Mouse (Mus musculus) bone marrow, adult 2 months (tissue): ENCODE data around the gene Pcsk6. TPM values are rescaled to one million over a fixed set of nuclear protein-coding genes. Genes with fewer than 3 reads are reported as not detected.

Source experiments
- H3K27ac ChIP-seq: fragments of 200-500 bp; 2 replicates; pipeline ENCODE4 v1.5.1; 2012; ENCODE audit warnings: low read depth, mild to moderate bottlenecking, control low read depth, inconsistent platforms, low read length; ENCODE audit not compliant: control insufficient read depth, poor library complexity, insufficient read depth
- H3K4me1 ChIP-seq: fragments of 200-500 bp; 2 replicates; pipeline ENCODE4 v1.6.1; 2011; ENCODE audit warnings: low read length; ENCODE audit not compliant: control insufficient read depth, insufficient read depth
- H3K4me3 ChIP-seq: fragments of 200-500 bp; replicated peaks from 2 replicates; pipeline ENCODE3; 2011; ENCODE audit warnings: mild to moderate bottlenecking, low read depth, low read length, control low read depth; ENCODE audit not compliant: control insufficient read depth
- CTCF ChIP-seq: fragments of 200-500 bp; IDR thresholded peaks from 2 replicates; pipeline ENCODE4 v1.5.1; 2011; ENCODE audit warnings: low read length, control low read depth; ENCODE audit not compliant: control insufficient read depth, insufficient read depth
- POLR2A ChIP-seq: fragments of 200-500 bp; IDR thresholded peaks from 2 replicates; pipeline ENCODE4 v1.6.1; 2011; ENCODE audit warnings: low read depth, mild to moderate bottlenecking, control low read depth, low read length, borderline replicate concordance; ENCODE audit not compliant: control insufficient read depth
- WGBS: fragments of 180-500 bp; shearing (Covaris S2); methylation state at CpG from one replicate; pipeline ENCODE4 v1.1.7; 2018; 5-methylcytosine and 5-hydroxymethylcytosine counted together
- polyA plus RNA-seq: library from polyadenylated mRNA; stranded (reverse); fragments of >200 nt; gene quantifications from 2 replicates; pipeline ENCODE4 v1.2.4, GENCODE M21; 2011; ENCODE audit warnings: low replicate concordance; ENCODE audit not compliant: missing spikeins, insufficient read depth, insufficient read length

Pcsk6 gene
- polyA plus RNA-seq, 1 experiment = 5.3 TPM

DNA sequence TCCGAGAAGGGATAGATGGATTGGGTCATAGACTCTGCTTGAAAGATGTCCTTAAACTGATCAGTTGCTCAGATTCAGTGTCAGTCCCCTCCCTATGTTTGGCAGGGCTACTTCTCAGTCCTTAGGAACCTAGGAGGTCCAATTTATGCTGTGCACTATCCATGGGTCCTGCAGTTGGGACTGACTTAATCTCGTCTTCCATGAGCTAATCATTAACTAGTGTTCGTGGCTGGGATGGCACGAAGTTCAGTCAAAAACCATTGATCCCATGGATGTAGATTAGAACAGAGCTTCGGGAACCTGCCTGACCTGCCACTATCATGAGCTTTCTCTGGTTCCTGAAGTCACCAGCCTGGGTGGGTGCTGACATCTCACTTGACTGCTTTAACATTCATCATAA is 96.6 kb downstream of the Pcsk6 start:
- H3K4me1 ChIP-seq = no peaks in the 10 kb centered on the region
- 86% methylated on average over 5 of the region's 5 CpGs for WGBS
- H3K27ac ChIP-seq = no peak overlapping the region
- TF ChIP-seq POLR2A = no peak
- no peak for TF ChIP-seq CTCF
- H3K4me3 ChIP-seq = no peak overlapping the region

DNA sequence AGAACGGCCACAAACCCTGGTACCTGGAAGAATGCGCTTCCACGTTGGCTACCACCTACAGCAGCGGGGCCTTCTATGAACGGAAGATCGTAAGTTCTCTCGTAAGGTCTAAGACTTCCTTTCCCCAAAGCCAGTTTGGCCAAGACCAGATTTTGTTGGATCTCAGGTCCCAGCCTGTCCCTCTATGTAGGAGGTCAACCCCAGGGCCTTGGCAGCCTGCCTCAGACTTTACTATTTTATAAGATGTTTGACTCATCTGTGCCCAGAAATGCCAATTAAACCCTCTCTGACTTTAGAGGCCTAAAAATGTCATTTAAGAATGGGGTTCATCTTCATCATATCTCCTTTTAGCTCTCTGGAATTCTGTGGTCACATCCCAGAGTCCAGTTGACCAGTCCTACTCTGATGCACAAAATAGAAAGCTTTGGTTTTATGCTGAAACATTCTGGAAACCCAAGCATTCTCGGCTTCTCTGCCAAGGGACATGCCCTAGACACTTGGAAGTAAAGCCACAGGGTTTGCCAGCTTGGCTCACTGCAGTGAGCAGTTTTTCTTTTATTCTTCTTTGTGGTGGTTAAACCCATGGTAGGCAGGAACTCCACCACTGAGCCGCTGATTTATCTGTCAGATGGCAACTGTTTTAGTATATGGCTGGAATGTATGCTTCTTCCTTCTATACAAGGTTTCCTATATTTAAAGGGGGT is 97.8 kb downstream of the Pcsk6 start:
- Histone ChIP-seq H3K4me1 (no peaks in the 10 kb centered on the region), H3K27ac (no peak overlapping the region), H3K4me3 (no peak overlapping the region)
- WGBS = 81% methylated on average over 9 of the region's 9 CpGs
- TF ChIP-seq POLR2A (no peak), CTCF (no peak)

DNA sequence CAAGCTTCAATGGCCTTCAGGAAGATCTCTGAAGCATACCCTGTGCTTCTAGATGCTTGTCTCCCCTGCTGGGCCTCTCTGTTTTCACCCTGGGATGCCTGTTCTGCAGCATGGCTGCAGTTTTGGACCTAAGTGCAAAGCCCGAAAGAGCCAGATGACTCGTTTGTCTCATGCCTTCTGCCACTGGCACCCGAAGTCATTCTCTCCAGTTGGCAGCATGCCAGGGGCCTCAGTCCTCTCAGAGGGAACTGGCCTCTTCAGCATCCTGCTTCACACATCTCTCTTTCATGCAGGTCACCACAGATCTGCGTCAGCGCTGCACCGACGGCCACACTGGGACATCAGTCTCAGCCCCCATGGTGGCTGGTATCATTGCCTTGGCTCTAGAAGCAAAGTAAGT is 101.1 kb downstream of the Pcsk6 start:
- Histone ChIP-seq H3K4me1 (no peaks in the 10 kb centered on the region), H3K27ac (no peak overlapping the region), H3K4me3 (no peak overlapping the region)
- TF ChIP-seq POLR2A (no peak), CTCF (no peak)
- WGBS = 77% methylated on average over 7 of the region's 7 CpGs

DNA sequence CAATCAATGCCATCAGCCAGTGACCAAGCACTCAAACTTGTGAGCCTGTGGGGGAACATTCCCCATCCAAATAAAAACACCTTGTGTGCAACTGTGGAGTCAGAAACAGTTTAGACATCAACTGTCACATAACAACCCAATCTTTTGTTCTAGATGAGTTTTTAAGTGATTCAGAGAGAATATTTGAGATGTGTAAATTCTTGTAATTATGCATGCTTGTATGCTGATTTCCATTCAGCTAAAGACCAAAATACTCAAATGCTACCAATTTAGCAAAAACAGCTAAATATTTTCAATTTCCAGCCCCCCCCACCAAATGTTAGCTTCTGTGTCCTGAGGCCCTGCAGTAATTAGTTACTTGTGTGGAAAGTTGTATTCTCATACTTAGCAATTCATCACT is 102.9 kb downstream of the Pcsk6 start:
- TF ChIP-seq CTCF (no peak), POLR2A (no peak)
- no peaks in the 10 kb centered on the region for H3K4me1 ChIP-seq
- no peak overlapping the region for H3K27ac ChIP-seq
- H3K4me3 ChIP-seq = no peak overlapping the region

DNA sequence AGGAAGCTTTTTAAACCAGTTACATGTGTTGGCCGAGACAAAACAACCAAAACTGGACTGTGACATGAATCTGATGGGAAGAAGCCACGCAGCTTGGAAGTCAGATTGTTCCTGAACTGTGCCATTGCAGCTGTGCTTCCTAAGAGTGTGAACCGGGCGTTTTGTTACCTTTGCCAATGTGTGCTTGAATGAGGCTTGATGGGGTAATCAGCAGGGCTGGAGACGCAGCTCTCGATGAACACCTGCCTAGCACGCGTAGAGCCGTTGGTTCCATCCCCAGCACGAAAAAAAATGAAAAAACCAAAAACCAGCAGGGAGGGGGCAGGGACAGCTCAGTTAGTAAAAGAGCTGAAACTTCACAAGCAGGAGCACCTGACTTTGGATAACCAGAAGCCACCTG is 109.8 kb downstream of the Pcsk6 start:
- H3K4me1 ChIP-seq = no peaks in the 10 kb centered on the region
- no peak overlapping the region for H3K4me3 ChIP-seq
- TF ChIP-seq CTCF (no peak), POLR2A (no peak)
- 83% methylated on average over 10 of the region's 10 CpGs for WGBS
- no peak overlapping the region for H3K27ac ChIP-seq

DNA sequence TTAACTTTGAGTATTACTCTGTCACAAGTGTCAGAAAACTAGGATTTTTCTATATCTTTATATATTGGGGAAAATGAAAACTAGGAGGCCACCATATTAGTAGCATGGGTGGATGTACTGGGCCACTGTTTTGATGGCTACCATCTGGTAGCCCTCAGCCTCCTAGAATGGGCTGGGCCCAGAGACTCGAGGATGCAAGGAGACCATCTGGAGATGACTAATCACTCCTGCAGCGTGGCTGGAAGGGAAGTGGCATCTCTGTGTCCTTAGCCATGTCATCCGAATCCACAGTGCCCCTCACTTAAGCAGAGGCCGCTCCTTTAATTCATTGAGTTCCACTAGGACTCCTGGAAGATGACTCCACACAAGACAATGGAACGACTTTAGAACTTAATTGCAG is 115.8 kb downstream of the Pcsk6 start:
- 52% methylated on average over 5 of the region's 5 CpGs for WGBS
- no peaks in the 10 kb centered on the region; the same call in 1 of the 2 replicates for H3K4me1 ChIP-seq
- no peak overlapping the region for H3K4me3 ChIP-seq
- no peak overlapping the region for H3K27ac ChIP-seq
- no peak for TF ChIP-seq POLR2A
- TF ChIP-seq CTCF = no peak

DNA sequence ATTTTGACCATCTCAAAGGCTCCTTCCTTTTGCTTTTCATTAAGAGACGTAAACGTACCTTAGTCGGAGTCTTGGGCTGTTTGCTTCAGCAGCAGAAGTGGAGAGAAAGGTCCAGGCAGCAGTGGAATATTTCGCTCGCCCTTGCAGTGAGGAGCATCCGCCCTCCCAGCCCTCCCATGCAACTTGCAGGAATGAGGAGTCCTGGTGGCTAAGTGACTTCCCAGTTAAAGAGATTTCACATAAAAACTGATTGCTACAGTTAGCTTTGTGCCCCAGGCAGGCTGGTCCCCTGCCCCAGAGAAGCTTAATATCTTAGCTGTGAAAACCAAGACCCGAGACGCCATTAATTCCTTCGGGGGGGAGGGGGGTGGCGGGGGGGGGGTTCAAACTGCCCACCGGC is 116.4 kb downstream of the Pcsk6 start:
- no peak overlapping the region for H3K27ac ChIP-seq
- TF ChIP-seq POLR2A (no peak), CTCF (no peak)
- WGBS = 71% methylated on average over 11 of the region's 11 CpGs
- no peaks in the 10 kb centered on the region; the same call in 1 of the 2 replicates for H3K4me1 ChIP-seq
- no peak overlapping the region for H3K4me3 ChIP-seq

DNA sequence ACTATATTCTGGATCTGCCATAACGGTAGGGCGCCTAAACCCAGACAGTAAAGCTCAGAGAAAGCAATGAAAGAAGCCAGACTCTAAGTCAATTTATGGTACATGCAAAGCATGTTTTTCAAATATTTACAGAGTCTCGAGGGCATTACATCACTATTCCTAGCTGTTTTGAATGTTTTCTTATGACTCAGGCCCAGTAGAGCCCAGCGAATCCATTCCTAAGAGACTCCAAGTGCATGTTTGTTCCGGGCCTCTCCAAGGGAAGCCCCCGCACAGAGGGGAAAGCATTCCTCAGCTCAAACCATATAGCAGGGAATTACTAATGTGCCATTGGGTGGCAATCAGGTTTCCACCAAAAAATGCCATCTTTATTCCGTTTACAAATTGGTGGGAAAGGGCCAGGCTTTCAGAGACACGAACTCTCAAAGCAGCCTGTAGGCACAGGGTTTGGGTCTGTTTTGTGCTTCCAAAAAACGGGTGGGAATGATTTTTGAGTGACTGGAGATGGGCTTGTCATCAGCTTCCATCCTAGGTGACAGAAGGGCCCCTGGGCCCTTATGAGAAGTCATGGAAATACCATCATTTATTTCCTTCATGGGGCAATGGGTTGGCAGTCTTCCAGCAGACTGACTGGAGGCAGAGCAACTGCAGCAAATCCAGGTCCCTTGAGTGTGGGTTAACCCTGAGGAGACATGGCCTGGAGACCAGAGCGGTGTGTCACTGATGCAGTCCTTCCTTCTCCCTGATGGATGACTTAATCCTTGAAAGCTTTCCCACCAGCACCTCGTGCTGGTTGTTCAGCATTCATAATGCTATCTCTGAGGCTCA is 117.7 kb downstream of the Pcsk6 start:
- TF ChIP-seq CTCF = no peak
- no peak for TF ChIP-seq POLR2A
- WGBS = 72% methylated on average over 11 of the region's 11 CpGs
- Histone ChIP-seq H3K4me3 (no peak overlapping the region), H3K4me1 (no peaks in the 10 kb centered on the region; the same call in 1 of the 2 replicates), H3K27ac (no peak overlapping the region)

DNA sequence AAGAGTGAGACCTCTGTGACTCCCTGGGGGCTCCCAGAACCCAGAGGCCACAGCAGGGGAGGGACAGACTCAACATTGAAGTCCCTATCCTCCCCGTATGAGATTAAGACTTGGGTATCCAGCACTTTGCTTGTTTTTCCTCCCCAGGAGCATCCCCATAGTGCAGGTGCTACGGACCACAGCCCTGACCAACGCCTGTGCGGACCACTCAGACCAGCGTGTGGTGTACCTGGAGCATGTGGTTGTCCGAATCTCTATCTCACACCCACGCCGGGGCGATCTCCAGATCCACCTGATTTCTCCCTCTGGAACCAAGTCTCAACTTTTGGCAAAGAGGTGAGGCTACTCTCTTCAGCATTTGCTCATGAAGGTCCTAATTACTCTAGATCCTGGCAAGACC is 118.5 kb downstream of the Pcsk6 start:
- TF ChIP-seq POLR2A (no peak), CTCF (no peak)
- WGBS = 81% methylated on average over 9 of the region's 9 CpGs
- Histone ChIP-seq H3K4me1 (no peaks in the 10 kb centered on the region; the same call in 1 of the 2 replicates), H3K4me3 (no peak overlapping the region), H3K27ac (no peak overlapping the region)
